Mouse (Mus musculus) heart, embryonic 16.5 days (tissue): ENCODE results near the gene C330021F23Rik. TPM values are rescaled to one million over a fixed set of nuclear protein-coding genes. Genes with fewer than 3 reads are reported as not detected.

Experiments
- ATAC-seq: fragments of 200-750 bp; cut with Nextera tagmentation; replicated peaks from 2 replicates; pipeline ENCODE4 v1.8.0; 2017; ENCODE audit warnings: moderate number of reproducible peaks; ENCODE audit not compliant: insufficient read depth, low FRiP score; ENCODE audit errors: extremely low read depth
- H3K27ac ChIP-seq: fragments of 300-500 bp; sonication (generic); 2 replicates; pipeline ENCODE4 v1.5.1; 2014; ENCODE audit warnings: mild to moderate bottlenecking, low read length, control low read depth, moderate library complexity
- H3K27me3 ChIP-seq: fragments of 300-500 bp; sonication (generic); 2 replicates; pipeline ENCODE4 v1.6.1; 2014; ENCODE audit warnings: low read length, mixed read lengths; ENCODE audit not compliant: control insufficient read depth, insufficient read depth
- H3K36me3 ChIP-seq: fragments of 300-500 bp; sonication (generic); 2 replicates; pipeline ENCODE4 v1.6.1; 2014; ENCODE audit not compliant: control insufficient read depth, insufficient read depth
- H3K4me1 ChIP-seq: fragments of 300-500 bp; sonication (generic); 2 replicates; pipeline ENCODE4 v1.6.1; 2014; ENCODE audit warnings: low read length, mixed read lengths; ENCODE audit not compliant: control insufficient read depth, insufficient read depth
- H3K4me2 ChIP-seq: fragments of 300-500 bp; sonication (generic); 2 replicates; pipeline ENCODE4 v1.6.1; 2014; ENCODE audit warnings: low read depth, mild to moderate bottlenecking, control low read depth, low read length
- H3K4me3 ChIP-seq: fragments of 300-500 bp; sonication (generic); 2 replicates; pipeline ENCODE4 v1.5.1; 2014; ENCODE audit warnings: mild to moderate bottlenecking, control low read depth, low read length
- H3K9ac ChIP-seq: fragments of 300-500 bp; sonication (generic); 2 replicates; pipeline ENCODE4 v1.6.1; 2014; ENCODE audit warnings: low read length, control low read depth
- H3K9me3 ChIP-seq: fragments of 300-500 bp; sonication (generic); replicated peaks from 2 replicates; pipeline ENCODE4 v1.6.1; 2016; ENCODE audit warnings: low read length; ENCODE audit not compliant: control insufficient read depth
- WGBS: fragments of 180-500 bp; shearing (Covaris S2); extraction: QIAGEN DNeasy Blood & Tissue Kit; methylation state at CpG from one replicate; pipeline ENCODE4 v1.1.7; 2014; 5-methylcytosine and 5-hydroxymethylcytosine counted together
- polyA plus RNA-seq: library from polyadenylated mRNA; unstranded; fragments of >200 nt; fragmentation: Nextera tagmentation; extraction: Ambion mirVana; gene quantifications from 2 replicates; pipeline ENCODE4 v1.2.1, GENCODE M21; 2015

The C330021F23Rik gene
- polyA plus RNA-seq = 4.9 and 5.4 TPM in 2 replicates

- peak within 1 kb of the TSS; percentile 16 for H3K9ac ChIP-seq
- no peak for ATAC-seq
- H3K9me3 ChIP-seq = no peaks in the 10 kb centered on the region
- H3K4me2 ChIP-seq = peak within 1 kb of the TSS; percentile 52
- H3K4me1 ChIP-seq = peaks cover 5% of the 10 kb centered on the region; the same call in 1 of the 2 replicates
- H3K27me3 ChIP-seq = no peaks in the 10 kb centered on the region
- WGBS = 5% methylated on average over 12 of the region's 12 CpGs
- H3K4me3 ChIP-seq = peak within 1 kb of the TSS; percentile 33
- no peak within 1 kb of the TSS for H3K27ac ChIP-seq
- H3K36me3 ChIP-seq = no peaks in the 10 kb centered on the region
These were observed at the start of gene C330021F23Rik for GRCm38 (mm10) chr8:3567641-3568371. Gene C330021F23Rik, plus strand, starts transcription at chr8:3567990.

GRCm38 (mm10) chr8:3522007-3522697, 45.6 kb upstream of the C330021F23Rik start:
- peaks cover 23% of the 10 kb centered on the region for H3K36me3 ChIP-seq
- no peak overlapping the region for H3K4me3 ChIP-seq
- no peak overlapping the region for H3K27ac ChIP-seq
- 0 out of 2 replicates have a peak, but pooled peaks cover 2% of the 10 kb centered on the region for H3K4me1 ChIP-seq
- no peak for ATAC-seq
- H3K9me3 ChIP-seq = no peaks in the 10 kb centered on the region
- no peak overlapping the region for H3K4me2 ChIP-seq
- H3K27me3 ChIP-seq = no peaks in the 10 kb centered on the region
- WGBS = 83% methylated on average over 13 of the region's 13 CpGs
- H3K9ac ChIP-seq = no peak overlapping the region

GRCm38 (mm10) chr8:3530816-3531215, 37.0 kb upstream of the C330021F23Rik start:
- Histone ChIP-seq H3K27me3 (no peaks in the 10 kb centered on the region), H3K27ac (no peak overlapping the region), H3K4me2 (no peak overlapping the region), H3K4me1 (no peaks in the 10 kb centered on the region), H3K36me3 (peaks cover 16% of the 10 kb centered on the region), H3K9ac (no peak overlapping the region), H3K4me3 (no peak overlapping the region), H3K9me3 (no peaks in the 10 kb centered on the region)
- ATAC-seq = no peak
- 76% methylated on average over 5 of the region's 5 CpGs for WGBS

GRCm38 (mm10) chr8:3531936-3532335, 35.9 kb upstream of the C330021F23Rik start:
- Histone ChIP-seq H3K4me1 (no peaks in the 10 kb centered on the region), H3K9ac (no peak overlapping the region), H3K4me2 (no peak overlapping the region), H3K27me3 (no peaks in the 10 kb centered on the region), H3K4me3 (no peak overlapping the region), H3K9me3 (no peaks in the 10 kb centered on the region), H3K27ac (no peak overlapping the region), H3K36me3 (peaks cover 19% of the 10 kb centered on the region)
- ATAC-seq = no peak
- WGBS = 95% methylated on average over 18 of the region's 18 CpGs

- no peak overlapping the region for H3K4me3 ChIP-seq
- no peaks in the 10 kb centered on the region for H3K27me3 ChIP-seq
- H3K9me3 ChIP-seq = no peaks in the 10 kb centered on the region
- no peak overlapping the region for H3K4me2 ChIP-seq
- H3K9ac ChIP-seq = no peak overlapping the region
- 63% methylated on average over 15 of the region's 15 CpGs for WGBS
- H3K36me3 ChIP-seq = peaks cover 43% of the 10 kb centered on the region
- H3K4me1 ChIP-seq = no peaks in the 10 kb centered on the region
- ATAC-seq = no peak
- no peak overlapping the region for H3K27ac ChIP-seq
These were observed 31.5 kb upstream of the C330021F23Rik start for GRCm38 (mm10) chr8:3536053-3536841.

GRCm38 (mm10) chr8:3536940-3537339, 30.9 kb upstream of the C330021F23Rik start:
- WGBS = 93% methylated on average over 9 of the region's 9 CpGs
- Histone ChIP-seq H3K9me3 (no peaks in the 10 kb centered on the region), H3K27ac (no peak overlapping the region), H3K4me3 (no peak overlapping the region), H3K9ac (no peak overlapping the region), H3K4me1 (no peaks in the 10 kb centered on the region), H3K36me3 (peaks cover 42% of the 10 kb centered on the region), H3K27me3 (no peaks in the 10 kb centered on the region), H3K4me2 (no peak overlapping the region)
- no peak for ATAC-seq

- Histone ChIP-seq H3K4me3 (no peak overlapping the region), H3K9me3 (no peaks in the 10 kb centered on the region), H3K27ac (no peak overlapping the region), H3K9ac (no peak overlapping the region), H3K27me3 (no peaks in the 10 kb centered on the region), H3K4me1 (no peaks in the 10 kb centered on the region), H3K36me3 (peaks cover 38% of the 10 kb centered on the region), H3K4me2 (no peak overlapping the region)
- ATAC-seq = no peak
- 93% methylated on average over 26 of the region's 26 CpGs for WGBS
These were observed 30.1 kb upstream of the C330021F23Rik start for GRCm38 (mm10) chr8:3537666-3538065.

- no peaks in the 10 kb centered on the region for H3K27me3 ChIP-seq
- no peak for ATAC-seq
These were observed 28.6 kb upstream of the C330021F23Rik start for GRCm38 (mm10) chr8:3539146-3539545.

More at GRCm38 (mm10) chr8:3539146-3539545, 28.6 kb upstream of the C330021F23Rik start:
- no peak overlapping the region for H3K4me3 ChIP-seq
- 74% methylated on average over 7 of the region's 7 CpGs for WGBS
- H3K9ac ChIP-seq = no peak overlapping the region
- no peaks in the 10 kb centered on the region for H3K9me3 ChIP-seq
- H3K27ac ChIP-seq = no peak overlapping the region
- H3K4me2 ChIP-seq = no peak overlapping the region
- H3K4me1 ChIP-seq = no peaks in the 10 kb centered on the region
- H3K36me3 ChIP-seq = peaks cover 53% of the 10 kb centered on the region
